Mouse (Mus musculus): ENCODE data around the gene Esyt3.

The Esyt3 gene

GRCm38 (mm10) chr9:99357921-99358692, at the start of gene Esyt3:
TSS of gene Esyt3 (minus strand) at chr9:99358557.
- no peak for DNase-seq (ENCODE audit: low spot score in 2 of 2)

GRCm38 (mm10) chr9:99401288-99401974, 43.1 kb upstream of the Esyt3 start:
- DNase-seq (ENCODE audit: low spot score in 2 of 2), result no peak

GRCm38 (mm10) chr9:99400781-99401180, 42.4 kb upstream of the Esyt3 start:
- no peak for DNase-seq (ENCODE audit: low spot score in 2 of 2)

GRCm38 (mm10) chr9:99397056-99397815, 38.9 kb upstream of the Esyt3 start:
- DNase-seq (ENCODE audit: low spot score in 2 of 2), result no peak

GRCm38 (mm10) chr9:99394366-99394765, 36.0 kb upstream of the Esyt3 start:
- no peak for DNase-seq (ENCODE audit: low spot score in 2 of 2)

- DNase-seq (ENCODE audit: low spot score in 2 of 2), result no peak
Measured at GRCm38 (mm10) chr9:99393146-99393545, 34.8 kb upstream of the Esyt3 start.

- DNase-seq (ENCODE audit: low spot score in 2 of 2), result no peak
Measured at GRCm38 (mm10) chr9:99391557-99391956, 33.2 kb upstream of the Esyt3 start.

GRCm38 (mm10) chr9:99390716-99391115, 32.4 kb upstream of the Esyt3 start:
- no peak for DNase-seq (ENCODE audit: low spot score in 2 of 2)

- DNase-seq (ENCODE audit: low spot score in 2 of 2), result no peak
Measured at GRCm38 (mm10) chr9:99390201-99390600, 31.8 kb upstream of the Esyt3 start.

GRCm38 (mm10) chr9:99389506-99389905, 31.1 kb upstream of the Esyt3 start:
- DNase-seq (ENCODE audit: low spot score in 2 of 2), result no peak

- no peak for DNase-seq (ENCODE audit: low spot score in 2 of 2)
Measured at GRCm38 (mm10) chr9:99388856-99389255, 30.5 kb upstream of the Esyt3 start.

GRCm38 (mm10) chr9:99388078-99388477, 29.7 kb upstream of the Esyt3 start:
- DNase-seq (ENCODE audit: low spot score in 2 of 2), result no peak

- DNase-seq (ENCODE audit: low spot score in 2 of 2), result no peak
Measured at GRCm38 (mm10) chr9:99382556-99382955, 24.2 kb upstream of the Esyt3 start.

- DNase-seq (ENCODE audit: low spot score in 2 of 2), result no peak
Measured at GRCm38 (mm10) chr9:99379194-99379593, 20.8 kb upstream of the Esyt3 start.

GRCm38 (mm10) chr9:99376591-99377418, 18.4 kb upstream of the Esyt3 start:
- DNase-seq (ENCODE audit: low spot score in 2 of 2), result peak; percentile 61 to 63

- DNase-seq (ENCODE audit: low spot score in 2 of 2), result no peak
Measured at GRCm38 (mm10) chr9:99368431-99368830, 10.1 kb upstream of the Esyt3 start.

- DNase-seq (ENCODE audit: low spot score in 2 of 2), result no peak
Measured at GRCm38 (mm10) chr9:99365906-99366305, 7.5 kb upstream of the Esyt3 start.

GRCm38 (mm10) chr9:99363076-99363475, 4.7 kb upstream of the Esyt3 start:
- DNase-seq (ENCODE audit: low spot score in 2 of 2), result no peak

- DNase-seq (ENCODE audit: low spot score in 2 of 2), result no peak
Measured at GRCm38 (mm10) chr9:99361946-99362345, 3.6 kb upstream of the Esyt3 start.

- DNase-seq (ENCODE audit: low spot score in 2 of 2), result no peak
Measured at GRCm38 (mm10) chr9:99359012-99359411, 655 bp upstream of the Esyt3 start.

- DNase-seq (ENCODE audit: low spot score in 2 of 2), result no peak
Measured at GRCm38 (mm10) chr9:99357561-99357920, 816 bp downstream of the Esyt3 start.

GRCm38 (mm10) chr9:99355971-99356370, 2.4 kb downstream of the Esyt3 start:
- DNase-seq (ENCODE audit: low spot score in 2 of 2), result no peak

Data from frontal cortex, postnatal 25 days (tissue).